ENCODE assay signal across 25 mouse cellular contexts in the genomic region with DNA sequence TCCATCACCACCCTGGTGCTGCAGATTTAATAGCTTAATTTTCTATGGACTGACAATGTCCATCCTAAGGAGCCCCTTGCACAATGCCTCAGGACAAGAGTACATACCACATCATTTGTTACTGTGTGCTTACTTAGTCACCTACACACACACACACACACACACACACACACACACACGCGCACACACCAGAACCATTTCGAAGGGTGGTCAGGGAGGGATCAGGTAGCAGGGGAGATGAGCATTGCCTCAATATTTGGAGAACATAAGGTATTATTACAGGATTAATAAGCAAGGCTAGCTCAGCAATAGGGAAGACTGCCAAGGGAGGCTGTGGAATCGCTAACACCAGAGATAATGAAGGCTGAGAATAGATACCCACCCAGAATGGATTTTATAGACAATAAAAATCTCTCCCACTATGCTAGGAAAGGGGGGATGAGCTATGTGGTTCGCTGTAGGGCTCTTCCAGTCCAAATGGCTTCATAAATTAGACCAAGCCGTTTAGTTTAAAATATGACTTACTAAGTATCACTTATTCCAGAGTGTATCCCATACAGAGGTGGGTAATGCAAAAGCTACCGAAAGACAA.
A peak's percentile ranks its signal among the peaks of the same experiment; 100 is the strongest.
DNase-seq lines count a peak whose midpoint lies in the region; ATAC-seq and TF ChIP-seq lines count a peak whose summit lies in the region.
"Had no signal": no experiment of that assay in that cellular context is flagged by ENCODE, and none has a peak within 500 bp of the region (broad histone marks: within the 10 kb centered on the region; RNA-seq: fewer than 3 reads in every experiment).

No protein-coding gene starts in this region.

- no peak for TF ChIP-seq CTCF in brain, embryonic 14.5 days (IDR thresholded peaks at IDR 0.05; ENCODE audit: borderline replicate concordance, extremely low read depth, insufficient read depth, insufficient read length)

- H3K27ac ChIP-seq in hindbrain, embryonic 13.5 days: peak overlapping the region; percentile 70
- no peak overlapping the region for H3K27ac ChIP-seq in hindbrain, embryonic 12.5 days
- no peak overlapping the region for H3K27ac ChIP-seq in hindbrain, embryonic 16.5 days (ENCODE audit: low read depth, low read length)
- H3K27ac ChIP-seq in hindbrain, embryonic 10.5 days: no peak overlapping the region
- H3K27ac ChIP-seq: embryonic facial prominence, embryonic 13.5 days; forebrain, embryonic 10.5 days; forebrain, embryonic 13.5 days; heart, adult 2 months; heart, embryonic 10.5 days had no signal

- no peak overlapping the region for H3K9ac ChIP-seq in hindbrain, embryonic 13.5 days
- H3K9ac ChIP-seq in hindbrain, embryonic 12.5 days: no peak overlapping the region
- no peak overlapping the region for H3K9ac ChIP-seq in hindbrain, embryonic 16.5 days (ENCODE audit: low read depth, low read length)
- H3K9ac ChIP-seq: embryonic facial prominence, embryonic 13.5 days; forebrain, embryonic 13.5 days had no signal

- ATAC-seq in hindbrain, embryonic 13.5 days (ENCODE audit: low FRiP score): no peak
- ATAC-seq in hindbrain, embryonic 12.5 days (ENCODE audit: low FRiP score): no peak
- ATAC-seq in hindbrain, embryonic 16.5 days: 0 out of 2 replicates have a peak, but pooled peaks have one; percentile 34
- no peak for ATAC-seq in frontal cortex, adult (ENCODE audit: low TSS enrichment)
- ATAC-seq: CD4-positive, CD25-positive, alpha-beta regulatory T cell, adult 4 months; forebrain, embryonic 13.5 days; forebrain, embryonic 16.5 days; inflammation-experienced regulatory T-cells, adult 6 months; intestine, embryonic 16.5 days had no signal

- H3K27me3 ChIP-seq in hindbrain, embryonic 13.5 days: no peaks in the 10 kb centered on the region
- H3K27me3 ChIP-seq in hindbrain, embryonic 12.5 days: no peaks in the 10 kb centered on the region
- H3K27me3 ChIP-seq in hindbrain, embryonic 16.5 days (replicated peaks; ENCODE audit: control insufficient read depth, insufficient read depth, low read length): no peaks in the 10 kb centered on the region
- H3K27me3 ChIP-seq in hindbrain, embryonic 10.5 days (ENCODE audit: insufficient read depth, poor library complexity, severe bottlenecking): no peaks in the 10 kb centered on the region
- H3K27me3 ChIP-seq: embryonic facial prominence, embryonic 13.5 days; forebrain, embryonic 13.5 days had no signal

- DNase-seq in hindbrain, embryonic 10.5 days (ENCODE audit: low spot score): no peak
- DNase-seq in brain, adult 2 months (ENCODE audit: low read depth, low spot score): peak; percentile 7
- peak; percentile 26 for DNase-seq in brain, embryonic 14.5 days (ENCODE audit: low read depth)
- DNase-seq in thymus, postnatal 4 days: no peak
- DNase-seq: adrenal gland, adult 2 months; adrenal gland, postnatal 14 days; cerebellum, adult 11 months; cerebellum, adult 2 months; cerebellum, adult 9-11 months; cerebellum, postnatal 25 days; gastrocnemius, postnatal 25 days; heart, adult 2 months; kidney, adult 18-20 months had no signal

- no peak for TF ChIP-seq POLR2A in brain, embryonic 14.5 days (IDR thresholded peaks at IDR 0.05; ENCODE audit: borderline replicate concordance, extremely low read depth, insufficient read depth, insufficient read length, poor library complexity, severe bottlenecking)

- H3K36me3 ChIP-seq in hindbrain, embryonic 13.5 days: no peaks in the 10 kb centered on the region
- no peaks in the 10 kb centered on the region for H3K36me3 ChIP-seq in hindbrain, embryonic 12.5 days
- no peaks in the 10 kb centered on the region for H3K36me3 ChIP-seq in hindbrain, embryonic 16.5 days (ENCODE audit: control insufficient read depth, insufficient read depth, low read length)
- no peaks in the 10 kb centered on the region for H3K36me3 ChIP-seq in hindbrain, embryonic 10.5 days
- H3K36me3 ChIP-seq: forebrain, embryonic 10.5 days; heart, embryonic 10.5 days had no signal

- H3K9me3 ChIP-seq in hindbrain, embryonic 13.5 days: no peaks in the 10 kb centered on the region
- H3K9me3 ChIP-seq in hindbrain, embryonic 12.5 days (replicated peaks): no peaks in the 10 kb centered on the region
- H3K9me3 ChIP-seq in hindbrain, embryonic 16.5 days (ENCODE audit: control insufficient read depth, low read length): no peaks in the 10 kb centered on the region
- no peaks in the 10 kb centered on the region for H3K9me3 ChIP-seq in hindbrain, embryonic 10.5 days
- H3K9me3 ChIP-seq: embryonic facial prominence, embryonic 13.5 days; forebrain, embryonic 10.5 days; forebrain, embryonic 13.5 days; heart, embryonic 10.5 days had no signal

- H3K4me3 ChIP-seq in hindbrain, embryonic 13.5 days: no peak overlapping the region
- no peak overlapping the region for H3K4me3 ChIP-seq in hindbrain, embryonic 12.5 days
- no peak overlapping the region for H3K4me3 ChIP-seq in hindbrain, embryonic 16.5 days (ENCODE audit: low read length)
- no peak overlapping the region for H3K4me3 ChIP-seq in hindbrain, embryonic 10.5 days
- H3K4me3 ChIP-seq: embryonic facial prominence, embryonic 13.5 days; forebrain, embryonic 10.5 days; forebrain, embryonic 13.5 days; heart, adult 2 months; heart, embryonic 10.5 days had no signal

- H3K4me2 ChIP-seq in hindbrain, embryonic 13.5 days: no peak overlapping the region
- no peak overlapping the region for H3K4me2 ChIP-seq in hindbrain, embryonic 12.5 days (replicated peaks)
- no peak overlapping the region for H3K4me2 ChIP-seq in hindbrain, embryonic 16.5 days (ENCODE audit: low read length)
- H3K4me2 ChIP-seq: embryonic facial prominence, embryonic 13.5 days; forebrain, embryonic 13.5 days had no signal

- 85% methylated on average over 7 of the region's 7 CpGs for WGBS in hindbrain, embryonic 13.5 days
- WGBS in hindbrain, embryonic 12.5 days: 92% methylated on average over 7 of the region's 7 CpGs
- WGBS in hindbrain, embryonic 16.5 days: 74% methylated on average over 7 of the region's 7 CpGs
- WGBS in hindbrain, embryonic 10.5 days: 92% methylated on average over 7 of the region's 7 CpGs

- H3K4me1 ChIP-seq in hindbrain, embryonic 13.5 days (replicated peaks): 0 out of 2 replicates have a peak, but pooled peaks cover 3% of the 10 kb centered on the region
- H3K4me1 ChIP-seq in hindbrain, embryonic 12.5 days: no peaks in the 10 kb centered on the region
- H3K4me1 ChIP-seq in hindbrain, embryonic 16.5 days (ENCODE audit: control insufficient read depth, insufficient read depth, low read depth, low read length): no peaks in the 10 kb centered on the region
- H3K4me1 ChIP-seq in hindbrain, embryonic 10.5 days (replicated peaks): no peaks in the 10 kb centered on the region
- H3K4me1 ChIP-seq: forebrain, embryonic 10.5 days; heart, embryonic 10.5 days had no signal

Comparison
In these comparisons a context has a peak if more than half of its experiments do, and no peak if none do; other contexts are left out.
1. DNase-seq: peak in brain, adult 2 months (single experiment) and brain, embryonic 14.5 days (single experiment); none in hindbrain, embryonic 10.5 days (single experiment) and thymus, postnatal 4 days (single experiment).